19 mouse cellular contexts compared by ENCODE assay signal in genomic region chrX:9201954-9202353, GRCm38 (mm10). TPM values are rescaled to one million over a fixed set of nuclear protein-coding genes. Genes with fewer than 3 reads are reported as not detected.
A peak's percentile ranks its signal among the peaks of the same experiment; 100 is the strongest.
DNase-seq lines count a peak whose midpoint lies in the region; ATAC-seq and TF ChIP-seq lines count a peak whose summit lies in the region.
"Had no signal": no experiment of that assay in that cellular context is flagged by ENCODE, and none has a peak within 500 bp of the region (broad histone marks: within the 10 kb centered on the region; RNA-seq: fewer than 3 reads in every experiment).

No protein-coding gene starts in this region.

- no peak overlapping the region for H3K9ac ChIP-seq in hindbrain, embryonic 13.5 days
- no peak overlapping the region for H3K9ac ChIP-seq in neural tube, embryonic 15.5 days (replicated peaks)
- H3K9ac ChIP-seq: embryonic facial prominence, embryonic 13.5 days; liver, embryonic 15.5 days had no signal

- no peak for TF ChIP-seq POLR2A in testis, adult 2 months (IDR thresholded peaks at IDR 0.05; ENCODE audit: control insufficient read depth, low read depth, low read length)

- TF ChIP-seq CTCF in gastrocnemius, adult 2 months (IDR thresholded peaks at IDR 0.05), result no peak
- TF ChIP-seq CTCF in testis, adult 2 months (IDR thresholded peaks at IDR 0.05; ENCODE audit: control insufficient read depth, insufficient read depth, insufficient replicate concordance, low read depth, low read length), result no peak

- no peaks in the 10 kb centered on the region for H3K27me3 ChIP-seq in testis, adult 2 months (ENCODE audit: control insufficient read depth, insufficient read depth, low read length)
- H3K27me3 ChIP-seq in hindbrain, embryonic 13.5 days, result 0 out of 2 replicates have a peak, but pooled peaks cover 11% of the 10 kb centered on the region
- no peaks in the 10 kb centered on the region for H3K27me3 ChIP-seq in neural tube, embryonic 15.5 days (replicated peaks)

- no peaks in the 10 kb centered on the region for H3K9me3 ChIP-seq in hindbrain, embryonic 13.5 days
- H3K9me3 ChIP-seq in neural tube, embryonic 15.5 days (replicated peaks), result no peaks in the 10 kb centered on the region
- H3K9me3 ChIP-seq: embryonic facial prominence, embryonic 13.5 days; liver, embryonic 15.5 days had no signal

- H3K4me1 ChIP-seq in testis, adult 2 months (ENCODE audit: control insufficient read depth, insufficient read depth, low read length), result peaks cover 6% of the 10 kb centered on the region; the same call in 1 of the 2 replicates
- H3K4me1 ChIP-seq in hindbrain, embryonic 13.5 days (replicated peaks), result no peaks in the 10 kb centered on the region
- peaks cover 2% of the 10 kb centered on the region; the same call in 1 of the 2 replicates for H3K4me1 ChIP-seq in neural tube, embryonic 15.5 days
- H3K4me1 ChIP-seq: embryonic facial prominence, embryonic 13.5 days; liver, embryonic 15.5 days had no signal

- intact Hi-C loops in gastrocnemius, adult 2 months (cut with DNase I), result no loop called here
- intact Hi-C loops in gastrocnemius, postnatal 36 days (cut with DNase I), result no loop called here

- peak overlapping the region; percentile 36 for H3K4me2 ChIP-seq in hindbrain, embryonic 13.5 days
- H3K4me2 ChIP-seq in neural tube, embryonic 15.5 days, result peak overlapping the region; percentile 34
- H3K4me2 ChIP-seq: heart, embryonic 11.5 days; liver, embryonic 15.5 days had no signal

- DNase-seq in gastrocnemius, adult 2 months, result no peak
- DNase-seq in gastrocnemius, postnatal 36 days, result no peak
- DNase-seq in testis, postnatal 10 days (ENCODE audit: low spot score), result no peak
- no peak for DNase-seq in adrenal gland, postnatal 36 days
- no peak for DNase-seq in urinary bladder, postnatal 4 days (ENCODE audit: low spot score in 2 of 2)
- DNase-seq: adrenal gland, postnatal 10 days; cerebellum, postnatal 10 days; kidney, adult 18-20 months; layer of hippocampus, adult 9-11 months; right cerebral cortex, adult 18-20 months; thymus, postnatal 14 days had no signal

- H3K27ac ChIP-seq in gastrocnemius, adult 2 months, result 0 out of 2 replicates have a peak overlapping the region, but pooled peaks have one; percentile 59
- peak overlapping the region; percentile 25; the same call in 1 of the 2 replicates for H3K27ac ChIP-seq in testis, adult 2 months (ENCODE audit: control insufficient read depth, insufficient read depth, low read depth, low read length)
- no peak overlapping the region for H3K27ac ChIP-seq in hindbrain, embryonic 13.5 days
- H3K27ac ChIP-seq in neural tube, embryonic 15.5 days (replicated peaks), result no peak overlapping the region
- H3K27ac ChIP-seq: embryonic facial prominence, embryonic 13.5 days; liver, embryonic 15.5 days had no signal

- no peak for ATAC-seq in hindbrain, embryonic 13.5 days (ENCODE audit: low FRiP score)
- ATAC-seq in neural tube, embryonic 15.5 days (ENCODE audit: low FRiP score), result no peak

- H3K36me3 ChIP-seq in testis, adult 2 months (ENCODE audit: control insufficient read depth, insufficient read depth, low read length), result no peaks in the 10 kb centered on the region
- H3K36me3 ChIP-seq in hindbrain, embryonic 13.5 days, result no peaks in the 10 kb centered on the region
- no peaks in the 10 kb centered on the region for H3K36me3 ChIP-seq in neural tube, embryonic 15.5 days
- H3K36me3 ChIP-seq: embryonic facial prominence, embryonic 13.5 days; liver, embryonic 15.5 days had no signal

- 56% methylated on average over 2 of the region's 2 CpGs for WGBS in hindbrain, embryonic 13.5 days
- 63% methylated on average over 2 of the region's 2 CpGs for WGBS in neural tube, embryonic 15.5 days

- H3K4me3 ChIP-seq in gastrocnemius, adult 2 months, result no peak overlapping the region
- H3K4me3 ChIP-seq in testis, adult 2 months (ENCODE audit: control insufficient read depth, low read depth, low read length), result no peak overlapping the region
- peak overlapping the region; percentile 18 for H3K4me3 ChIP-seq in hindbrain, embryonic 13.5 days
- 0 out of 2 replicates have a peak overlapping the region, but pooled peaks have one; percentile 6 for H3K4me3 ChIP-seq in neural tube, embryonic 15.5 days (replicated peaks)
- H3K4me3 ChIP-seq: embryonic facial prominence, embryonic 13.5 days; liver, embryonic 15.5 days had no signal

RNA-seq across cellular contexts. Expression of gene Lancl3, which starts 2.3 kb away (rescaled TPM):
- under 1 TPM; 0.13 to 0.73 TPM for total RNA-seq in gastrocnemius, adult 2 months (2021)
- under 1 TPM; 0.17 to 0.23 TPM for total RNA-seq in gastrocnemius, postnatal 36 days (2021)
- 0.34 and 0.36 TPM in 2 replicates for polyA plus RNA-seq in testis, adult 2 months (2012; rRNA removed)
- polyA plus RNA-seq in hindbrain, embryonic 13.5 days (2015; fragmentation: Nextera tagmentation; extraction: Ambion mirVana), result 3.6 and 4.0 TPM in 2 replicates
- 2.8 and 3.1 TPM in 2 replicates for polyA plus RNA-seq in neural tube, embryonic 15.5 days (2015; fragmentation: Nextera tagmentation; extraction: Ambion mirVana)
- total RNA-seq in adrenal gland, postnatal 36 days (2021), result 1 to 10 TPM; 1.9 to 5.4 TPM

RNA-seq across cellular contexts. Expression of gene Gm14862, which starts 54.7 kb away (rescaled TPM):
- total RNA-seq in gastrocnemius, adult 2 months (2021), result not detected
- total RNA-seq in gastrocnemius, postnatal 36 days (2021), result not detected
- polyA plus RNA-seq in testis, adult 2 months (2012; rRNA removed), result not detected in 2 replicates
- polyA plus RNA-seq in hindbrain, embryonic 13.5 days (2015; fragmentation: Nextera tagmentation; extraction: Ambion mirVana), result not detected in 2 replicates
- 0.23 TPM in 1 of 2 replicates, not detected in the other for polyA plus RNA-seq in neural tube, embryonic 15.5 days (2015; fragmentation: Nextera tagmentation; extraction: Ambion mirVana)
- total RNA-seq in adrenal gland, postnatal 36 days (2021), result not detected
- total RNA-seq: adrenal gland, postnatal 10 days; left cerebral cortex, postnatal 36 days had no signal
- polyA plus RNA-seq: embryonic facial prominence, embryonic 13.5 days; neural tube, embryonic 11.5 days had no signal

Comparison
In these comparisons a context has a peak if more than half of its experiments do, and no peak if none do; other contexts are left out.
1. H3K27ac ChIP-seq: peak in gastrocnemius, adult 2 months (single experiment) and testis, adult 2 months (single experiment); none in hindbrain, embryonic 13.5 days (single experiment) and neural tube, embryonic 15.5 days (single experiment).
2. H3K4me3 ChIP-seq: peak in hindbrain, embryonic 13.5 days (single experiment) and neural tube, embryonic 15.5 days (single experiment); none in gastrocnemius, adult 2 months (single experiment) and testis, adult 2 months (single experiment).